Mouse (Mus musculus) liver, embryonic 14.5 days (tissue): Measurements from ENCODE around the gene Zfp626.

Experiments used
- CTCF ChIP-seq: IDR thresholded peaks from 2 replicates; pipeline ENCODE4 v1.5.1; 2016; ENCODE audit warnings: antibody characterized with exemption, low read depth, control low read depth
- EP300 ChIP-seq: IDR thresholded peaks from 2 replicates; pipeline ENCODE4 v1.6.1; 2016; ENCODE audit warnings: antibody characterized with exemption, low read depth

- TF ChIP-seq EP300 (no peak), CTCF (no peak)
Observed at GRCm38 (mm10) chr7:27839596-27839995, 32.6 kb downstream of the Zfp626 start.
